Mouse (Mus musculus): ENCODE results near the gene Samd1. TPM values are rescaled to one million over a fixed set of nuclear protein-coding genes. Genes with fewer than 3 reads are reported as not detected.

Gene Samd1
- polyA plus RNA-seq (2015; fragmentation: Nextera tagmentation; extraction: Ambion mirVana) = 6.7 and 7.2 TPM in 2 replicates

- peak within 1 kb of the TSS; percentile 94 for H3K27ac ChIP-seq
- TF ChIP-seq CTCF (IDR thresholded peaks at IDR 0.05; ENCODE audit: low read depth) = no peak
- under 1% methylated on average over 50 of the region's 112 CpGs for WGBS
- no peak for DNase-seq (ENCODE audit: low spot score)
- H3K9ac ChIP-seq (ENCODE audit: low read depth, low read length) = peak within 1 kb of the TSS; percentile 76
- ATAC-seq (replicated peaks; ENCODE audit: low FRiP score, low read depth) = 0 out of 2 replicates have a peak, but pooled peaks have one; percentile 11
- H3K4me3 ChIP-seq (replicated peaks; ENCODE audit: low read depth, low read length) = peak within 1 kb of the TSS; percentile 75
- H3K4me1 ChIP-seq (replicated peaks; ENCODE audit: insufficient read depth, low read length) = peaks cover 14% of the 10 kb centered on the region
- no peaks in the 10 kb centered on the region for H3K9me3 ChIP-seq (replicated peaks; ENCODE audit: low read length)
- no peaks in the 10 kb centered on the region for H3K27me3 ChIP-seq (ENCODE audit: insufficient read depth, low read length)
- H3K36me3 ChIP-seq (ENCODE audit: insufficient read depth, low read length) = 0 out of 2 replicates have a peak, but pooled peaks cover 8% of the 10 kb centered on the region
- peak within 1 kb of the TSS; percentile 90 for H3K4me2 ChIP-seq (ENCODE audit: low read length)
Measured at GRCm38 (mm10) chr8:83997511-83998141, at the start of gene Samd1. Gene Samd1, plus strand, starts transcription at chr8:83997672.

- Histone ChIP-seq H3K9ac (ENCODE audit: low read depth, low read length) (peak overlapping the region; percentile 41; the same call in 1 of the 2 replicates), H3K9me3 (replicated peaks; ENCODE audit: low read length) (no peaks in the 10 kb centered on the region), H3K4me3 (replicated peaks; ENCODE audit: low read depth, low read length) (peak overlapping the region; percentile 32), H3K4me2 (ENCODE audit: low read length) (peak overlapping the region; percentile 51), H3K27me3 (ENCODE audit: insufficient read depth, low read length) (no peaks in the 10 kb centered on the region), H3K4me1 (replicated peaks; ENCODE audit: insufficient read depth, low read length) (peaks cover 6% of the 10 kb centered on the region; the same call in 1 of the 2 replicates), H3K27ac (peak overlapping the region; percentile 54; the same call in 1 of the 2 replicates), H3K36me3 (ENCODE audit: insufficient read depth, low read length) (no peaks in the 10 kb centered on the region)
- no peak for ATAC-seq (replicated peaks; ENCODE audit: low FRiP score, low read depth)
- DNase-seq (ENCODE audit: low spot score) = no peak
- TF ChIP-seq CTCF (IDR thresholded peaks at IDR 0.05; ENCODE audit: low read depth) = no peak
- 2% methylated on average over 14 of the region's 14 CpGs for WGBS
Measured at GRCm38 (mm10) chr8:83954749-83955105, 42.7 kb upstream of the Samd1 start.

- Histone ChIP-seq H3K4me3 (replicated peaks; ENCODE audit: low read depth, low read length) (peak within 1 kb of the TSS; percentile 58), H3K9me3 (replicated peaks; ENCODE audit: low read length) (no peaks in the 10 kb centered on the region), H3K9ac (ENCODE audit: low read depth, low read length) (peak within 1 kb of the TSS; percentile 57), H3K27me3 (ENCODE audit: insufficient read depth, low read length) (no peaks in the 10 kb centered on the region), H3K27ac (peak within 1 kb of the TSS; percentile 54; the same call in 1 of the 2 replicates), H3K4me1 (replicated peaks; ENCODE audit: insufficient read depth, low read length) (peaks cover 6% of the 10 kb centered on the region; the same call in 1 of the 2 replicates), H3K4me2 (ENCODE audit: low read length) (peak within 1 kb of the TSS; percentile 90), H3K36me3 (ENCODE audit: insufficient read depth, low read length) (no peaks in the 10 kb centered on the region)
- WGBS = under 1% methylated on average over 72 of the region's 75 CpGs
- TF ChIP-seq CTCF (IDR thresholded peaks at IDR 0.05; ENCODE audit: low read depth) = peak; percentile 97
- peak; percentile 100 for ATAC-seq (replicated peaks; ENCODE audit: low FRiP score, low read depth)
- DNase-seq (ENCODE audit: low spot score) = peak; percentile 100
Measured at GRCm38 (mm10) chr8:83955106-83955957, 42.1 kb upstream of the Samd1 start, which contains the start of the genes Gm10644 and Asf1b. Gene Gm10644, minus strand, starts transcription at chr8:83955205. Gene Asf1b, plus strand, starts transcription at chr8:83955507.

- H3K9me3 ChIP-seq (replicated peaks; ENCODE audit: low read length) = no peaks in the 10 kb centered on the region
- WGBS = under 1% methylated on average over 15 of the region's 15 CpGs
- H3K36me3 ChIP-seq (ENCODE audit: insufficient read depth, low read length) = no peaks in the 10 kb centered on the region
- H3K4me1 ChIP-seq (replicated peaks; ENCODE audit: insufficient read depth, low read length) = peaks cover 6% of the 10 kb centered on the region; the same call in 1 of the 2 replicates
- peak; percentile 0; the same call in 1 of the 2 replicates for ATAC-seq (replicated peaks; ENCODE audit: low FRiP score, low read depth)
- peak overlapping the region; percentile 90 for H3K4me2 ChIP-seq (ENCODE audit: low read length)
- no peaks in the 10 kb centered on the region for H3K27me3 ChIP-seq (ENCODE audit: insufficient read depth, low read length)
- H3K4me3 ChIP-seq (replicated peaks; ENCODE audit: low read depth, low read length) = peak overlapping the region; percentile 58
- DNase-seq (ENCODE audit: low spot score) = no peak
- H3K27ac ChIP-seq = no peak overlapping the region
- no peak for TF ChIP-seq CTCF (IDR thresholded peaks at IDR 0.05; ENCODE audit: low read depth)
- peak overlapping the region; percentile 57 for H3K9ac ChIP-seq (ENCODE audit: low read depth, low read length)
Measured at GRCm38 (mm10) chr8:83955958-83956218, 41.6 kb upstream of the Samd1 start.

GRCm38 (mm10) chr8:83956789-83957188, 40.7 kb upstream of the Samd1 start:
- H3K27me3 ChIP-seq (ENCODE audit: insufficient read depth, low read length) = no peaks in the 10 kb centered on the region
- no peaks in the 10 kb centered on the region for H3K36me3 ChIP-seq (ENCODE audit: insufficient read depth, low read length)
- H3K4me2 ChIP-seq (ENCODE audit: low read length) = peak overlapping the region; percentile 90; the same call in 1 of the 2 replicates
- ATAC-seq (replicated peaks; ENCODE audit: low FRiP score, low read depth) (no peak), DNase-seq (ENCODE audit: low spot score) (peak; percentile 58)
- H3K4me1 ChIP-seq (replicated peaks; ENCODE audit: insufficient read depth, low read length) = peaks cover 6% of the 10 kb centered on the region; the same call in 1 of the 2 replicates
- no peaks in the 10 kb centered on the region for H3K9me3 ChIP-seq (replicated peaks; ENCODE audit: low read length)
- TF ChIP-seq CTCF (IDR thresholded peaks at IDR 0.05; ENCODE audit: low read depth) = peak; percentile 50
- H3K4me3 ChIP-seq (replicated peaks; ENCODE audit: low read depth, low read length) = no peak overlapping the region
- WGBS = 26% methylated on average over 1 of the region's 1 CpGs
- H3K9ac ChIP-seq (ENCODE audit: low read depth, low read length) = 0 out of 2 replicates have a peak overlapping the region, but pooled peaks have one; percentile 57
- no peak overlapping the region for H3K27ac ChIP-seq

All from kidney, postnatal 0 days (tissue).